Mouse (Mus musculus): ENCODE measurements around the gene Gucy2e.

GRCm38 (mm10) chr11:69199251-69199650, 37.6 kb downstream of the Gucy2e start:
- TF ChIP-seq EP300 (IDR thresholded peaks at IDR 0.05; ENCODE audit: low read depth) (no peak), CTCF (IDR thresholded peaks at IDR 0.05; ENCODE audit: low read depth) (no peak)

Data from heart, postnatal 0 days (tissue).